Mouse (Mus musculus): ENCODE measurements around the gene Kifc3. TPM values are rescaled to one million over a fixed set of nuclear protein-coding genes. Genes with fewer than 3 reads are reported as not detected.

The Kifc3 gene
- polyA plus RNA-seq, 1 experiment from 2014 or later = 5.2 TPM

DNA sequence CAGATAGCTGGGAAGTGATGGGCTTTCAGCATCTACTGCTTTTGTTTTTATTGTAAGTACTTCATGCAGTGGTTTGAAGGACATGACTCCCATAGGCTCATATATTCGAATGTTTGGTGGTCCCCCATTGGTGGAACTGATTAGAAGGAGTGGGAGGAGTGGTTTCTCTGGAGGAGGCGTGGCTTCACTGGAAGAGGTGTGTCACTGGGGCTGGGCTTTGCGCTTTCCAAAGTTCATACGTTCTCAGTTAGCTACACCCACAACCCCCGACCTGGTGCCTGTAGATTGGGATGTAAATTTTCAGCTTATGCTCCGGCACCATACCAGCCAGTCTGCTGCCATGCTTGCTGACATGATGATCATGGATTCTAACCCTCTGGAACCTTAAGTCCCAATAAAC, 148.2 kb downstream of the Kifc3 start:
- H3K9me3 ChIP-seq (ENCODE audit: control insufficient read depth, low read length) = no peaks in the 10 kb centered on the region
- no peak overlapping the region for H3K4me2 ChIP-seq (replicated peaks; ENCODE audit: low read depth, low read length)
- H3K9ac ChIP-seq (ENCODE audit: low read depth, low read length) = no peak overlapping the region
- no peaks in the 10 kb centered on the region for H3K36me3 ChIP-seq (ENCODE audit: control insufficient read depth, insufficient read depth, low read length)
- H3K4me3 ChIP-seq (ENCODE audit: low read depth, low read length) = no peak overlapping the region
- no peaks in the 10 kb centered on the region for H3K27me3 ChIP-seq (ENCODE audit: control insufficient read depth, insufficient read depth, low read length)
- no peaks in the 10 kb centered on the region for H3K4me1 ChIP-seq (replicated peaks; ENCODE audit: control insufficient read depth, insufficient read depth, low read length)
- no peak overlapping the region for H3K27ac ChIP-seq (ENCODE audit: low read depth, low read length)
- WGBS = 64% methylated on average over 6 of the region's 6 CpGs
- ATAC-seq (ENCODE audit: low FRiP score) (no peak), DNase-seq (ENCODE audit: low spot score) (no peak)

Other genes with a start within 250 kb of the Kifc3 start
- 138 and 160 TPM in 2 replicates for gene Adgrg1, start 228.1 kb downstream of the Kifc3 start, polyA plus RNA-seq (2014; fragmentation: Nextera tagmentation; extraction: Ambion mirVana)
- 2.5 and 4.7 TPM in 2 replicates for gene Adgrg3, start 185.1 kb downstream of the Kifc3 start, polyA plus RNA-seq (2014; fragmentation: Nextera tagmentation; extraction: Ambion mirVana)
- 1.0 and 1.2 TPM in 2 replicates for gene Drc7, start 147.7 kb downstream of the Kifc3 start, polyA plus RNA-seq (2014; fragmentation: Nextera tagmentation; extraction: Ambion mirVana)
- gene Katnb1, start 121.6 kb downstream of the Kifc3 start, polyA plus RNA-seq (2014; fragmentation: Nextera tagmentation; extraction: Ambion mirVana) = 24.8 and 30.0 TPM in 2 replicates
- 0.66 and 0.71 TPM in 2 replicates for gene Cngb1, start 103.8 kb upstream of the Kifc3 start, polyA plus RNA-seq (2014; fragmentation: Nextera tagmentation; extraction: Ambion mirVana)
- not detected in 2 replicates for gene Tepp, start 107.8 kb upstream of the Kifc3 start, polyA plus RNA-seq (2014; fragmentation: Nextera tagmentation; extraction: Ambion mirVana)
- gene Zfp319, start 129.1 kb upstream of the Kifc3 start, polyA plus RNA-seq (2014; fragmentation: Nextera tagmentation; extraction: Ambion mirVana) = 8.9 and 10.0 TPM in 2 replicates
- 36.5 and 40.3 TPM in 2 replicates for gene Usb1, start 129.5 kb upstream of the Kifc3 start, polyA plus RNA-seq (2014; fragmentation: Nextera tagmentation; extraction: Ambion mirVana)
- 13.0 and 15.7 TPM in 2 replicates for gene Mmp15, start 149.5 kb upstream of the Kifc3 start, polyA plus RNA-seq (2014; fragmentation: Nextera tagmentation; extraction: Ambion mirVana)
- 141 and 145 TPM in 2 replicates for gene Cfap20, start 232.1 kb upstream of the Kifc3 start, polyA plus RNA-seq (2014; fragmentation: Nextera tagmentation; extraction: Ambion mirVana)

Measured in hindbrain, embryonic 11.5 days (tissue).